Mouse (Mus musculus) kidney, adult 2 months (tissue): ENCODE measurements around the gene Smyd5.

Source experiments
- CTCF ChIP-seq: fragments of 200-500 bp; conservative IDR thresholded peaks from 2 replicates; pipeline ENCODE4 v1.5.1; 2011; ENCODE audit warnings: low read depth, mild to moderate bottlenecking, control low read depth, low read length, moderate library complexity, mixed read lengths; ENCODE audit not compliant: insufficient read depth, insufficient read length
- POLR2A ChIP-seq: fragments of 200-500 bp; IDR thresholded peaks from one replicate; pipeline ENCODE4 v1.6.1; 2011; ENCODE audit warnings: low read depth, low read length, control low read depth

GRCm38 (mm10) chr6:85472542-85472941 lies 40.8 kb downstream of the Smyd5 start:
- TF ChIP-seq CTCF (no peak), POLR2A (no peak)
